Mouse (Mus musculus) forebrain, embryonic 14.5 days (tissue): Measurements from ENCODE around the gene Il1b. TPM values are rescaled to one million over a fixed set of nuclear protein-coding genes. Genes with fewer than 3 reads are reported as not detected.

ENCODE experiments used
- ATAC-seq: fragments of 200-750 bp; cut with Nextera tagmentation; 2 replicates; pipeline ENCODE4 v1.8.0; 2017; ENCODE audit warnings: mild to moderate bottlenecking, moderate library complexity
- DNase-seq: peaks from one replicate; pipeline ENCODE4 v3.0.0-alpha.2; 2015; ENCODE audit warnings: low spot score
- H3K27ac ChIP-seq: fragments of 300-500 bp; sonication (generic); 2 replicates; pipeline ENCODE4 v1.5.1; 2014; ENCODE audit warnings: low read depth, mild to moderate bottlenecking, control low read depth, low read length, moderate library complexity
- H3K27me3 ChIP-seq: fragments of 300-500 bp; sonication (generic); replicated peaks from 2 replicates; pipeline ENCODE4 v1.6.1; 2014; ENCODE audit warnings: low read length, control low read depth, mixed read lengths; ENCODE audit not compliant: control insufficient read depth, insufficient read depth
- H3K36me3 ChIP-seq: fragments of 300-500 bp; sonication (generic); 2 replicates; pipeline ENCODE4 v1.6.1; 2014; ENCODE audit warnings: low read length, control low read depth; ENCODE audit not compliant: control insufficient read depth, insufficient read depth
- H3K4me1 ChIP-seq: fragments of 300-500 bp; sonication (generic); 2 replicates; pipeline ENCODE4 v1.6.1; 2014; ENCODE audit warnings: antibody characterized with exemption, low read length, control low read depth; ENCODE audit not compliant: control insufficient read depth, insufficient read depth
- H3K4me2 ChIP-seq: fragments of 300-500 bp; sonication (generic); 2 replicates; pipeline ENCODE4 v1.6.1; 2014; ENCODE audit warnings: mild to moderate bottlenecking, control low read depth, low read length
- H3K4me3 ChIP-seq: fragments of 300-500 bp; sonication (generic); 2 replicates; pipeline ENCODE4 v1.5.1; 2014; ENCODE audit warnings: low read depth, low read length, control low read depth
- H3K9ac ChIP-seq: fragments of 300-500 bp; sonication (generic); 2 replicates; pipeline ENCODE4 v1.6.1; 2014; ENCODE audit warnings: mild to moderate bottlenecking, low read length, control low read depth, moderate library complexity
- H3K9me3 ChIP-seq: fragments of 300-500 bp; sonication (generic); replicated peaks from 2 replicates; pipeline ENCODE4 v1.6.1; 2016; ENCODE audit warnings: low read length, control low read depth, mixed read lengths; ENCODE audit not compliant: control insufficient read depth
- WGBS: fragments of 180-500 bp; shearing (Covaris S2); extraction: QIAGEN DNeasy Blood & Tissue Kit; methylation state at CpG from one replicate; pipeline ENCODE4 v1.1.7; 2014; 5-methylcytosine and 5-hydroxymethylcytosine counted together
- polyA plus RNA-seq: library from polyadenylated mRNA; unstranded; fragments of >200 nt; fragmentation: Nextera tagmentation; extraction: Ambion mirVana; gene quantifications from 2 replicates; pipeline ENCODE4 v1.2.1, GENCODE M21; 2014

Gene Il1b
- polyA plus RNA-seq, 1 experiment from 2014 or later = not detected

DNA sequence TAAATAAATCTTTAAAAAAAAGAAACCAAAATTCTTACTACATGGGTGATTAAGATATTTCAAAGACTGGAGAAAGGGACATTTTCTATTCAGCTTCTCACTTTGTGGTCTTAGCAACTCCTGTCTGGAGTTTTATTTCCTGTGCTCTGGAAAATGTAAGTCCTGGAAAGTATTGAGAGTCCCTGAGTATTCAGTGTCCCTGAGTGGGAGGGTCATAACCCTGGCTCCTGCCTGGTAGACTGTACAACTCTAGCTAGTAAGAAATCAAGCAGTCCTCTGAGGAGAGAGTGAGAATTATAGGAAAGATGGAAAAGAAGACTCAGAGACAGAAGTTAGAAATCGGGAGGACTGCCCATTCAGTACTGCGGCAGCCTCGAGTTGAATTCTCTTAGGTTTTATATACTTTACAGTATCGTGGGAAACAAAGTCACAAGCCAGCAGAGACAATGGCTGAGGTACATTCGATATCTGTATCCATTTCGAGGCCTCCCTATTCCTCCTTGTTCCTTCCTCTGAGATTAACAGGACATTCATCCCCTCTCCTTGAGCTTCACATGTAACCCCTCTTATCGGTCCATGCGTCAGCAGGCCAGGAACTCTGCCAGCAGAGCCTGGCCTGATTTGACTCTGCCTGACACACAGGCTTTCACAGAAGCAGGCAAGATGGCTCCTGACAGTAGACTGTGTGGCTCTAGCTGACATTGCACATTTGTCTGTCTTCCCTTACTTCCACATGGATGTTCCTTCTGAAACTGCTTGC, 12.8 kb upstream of the Il1b start:
- Histone ChIP-seq H3K27me3 (no peaks in the 10 kb centered on the region), H3K4me2 (no peak overlapping the region), H3K4me3 (no peak overlapping the region), H3K27ac (no peak overlapping the region), H3K4me1 (no peaks in the 10 kb centered on the region), H3K36me3 (no peaks in the 10 kb centered on the region), H3K9ac (no peak overlapping the region), H3K9me3 (no peaks in the 10 kb centered on the region)
- DNase-seq (no peak), ATAC-seq (no peak)
- 89% methylated on average over 8 of the region's 8 CpGs for WGBS

GRCm38 (mm10) chr2:129380746-129381474, 10.0 kb upstream of the Il1b start:
- Histone ChIP-seq H3K27ac (no peak overlapping the region), H3K9me3 (no peaks in the 10 kb centered on the region), H3K9ac (no peak overlapping the region), H3K4me1 (no peaks in the 10 kb centered on the region), H3K27me3 (no peaks in the 10 kb centered on the region), H3K36me3 (no peaks in the 10 kb centered on the region), H3K4me2 (no peak overlapping the region), H3K4me3 (no peak overlapping the region)
- 90% methylated on average over 5 of the region's 5 CpGs for WGBS
- DNase-seq = no peak
- no peak for ATAC-seq

DNA sequence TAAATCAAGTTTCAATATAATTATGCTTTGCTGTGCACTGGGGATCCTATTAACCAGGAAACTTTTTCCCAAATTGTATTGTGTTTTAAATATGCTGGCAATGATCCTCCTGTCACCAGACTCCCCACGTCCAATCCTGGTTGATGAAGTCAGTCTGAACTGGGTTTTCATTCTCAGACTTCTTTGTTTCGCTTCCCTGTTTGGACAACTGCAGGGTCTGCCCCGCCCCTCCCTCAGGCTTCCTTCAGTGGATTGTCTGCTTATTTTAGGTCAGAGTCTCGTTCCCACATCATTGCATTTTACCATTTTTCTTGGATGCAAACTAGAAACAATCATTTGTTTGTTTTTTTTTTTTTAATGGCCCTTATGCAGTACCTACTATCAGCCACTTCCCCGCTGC, 9.3 kb upstream of the Il1b start:
- Histone ChIP-seq H3K9me3 (no peaks in the 10 kb centered on the region), H3K4me1 (no peaks in the 10 kb centered on the region), H3K4me3 (no peak overlapping the region), H3K4me2 (no peak overlapping the region), H3K36me3 (no peaks in the 10 kb centered on the region), H3K9ac (no peak overlapping the region), H3K27ac (no peak overlapping the region), H3K27me3 (no peaks in the 10 kb centered on the region)
- DNase-seq = no peak
- WGBS = 67% methylated on average over 5 of the region's 5 CpGs
- ATAC-seq = no peak

GRCm38 (mm10) chr2:129373307-129373706, 2.4 kb upstream of the Il1b start:
- WGBS = 91% methylated on average over 4 of the region's 4 CpGs
- Histone ChIP-seq H3K27ac (no peak overlapping the region), H3K9ac (no peak overlapping the region), H3K9me3 (no peaks in the 10 kb centered on the region), H3K4me1 (no peaks in the 10 kb centered on the region), H3K4me2 (no peak overlapping the region), H3K4me3 (no peak overlapping the region), H3K27me3 (no peaks in the 10 kb centered on the region), H3K36me3 (no peaks in the 10 kb centered on the region)
- no peak for DNase-seq
- ATAC-seq = no peak

DNA sequence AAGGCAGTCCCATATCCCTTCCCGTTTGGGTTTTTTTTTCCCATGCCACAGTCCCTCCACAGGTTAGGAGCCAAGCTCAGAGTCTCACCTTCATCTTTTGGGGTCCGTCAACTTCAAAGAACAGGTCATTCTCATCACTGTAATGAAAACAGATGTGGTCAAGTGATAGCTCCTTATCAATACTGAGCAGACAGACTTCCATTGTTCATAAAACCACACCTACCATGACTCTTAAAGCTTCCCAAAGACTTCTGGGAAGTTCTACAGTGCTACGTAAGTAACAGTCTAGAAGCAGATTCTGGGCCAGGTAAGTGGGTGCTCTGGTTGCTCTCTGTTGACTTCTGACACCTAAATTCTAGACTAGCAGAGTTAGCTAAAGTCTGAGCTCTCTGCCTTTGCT, 1.3 kb downstream of the Il1b start:
- H3K9me3 ChIP-seq = no peaks in the 10 kb centered on the region
- no peak overlapping the region for H3K9ac ChIP-seq
- no peaks in the 10 kb centered on the region for H3K27me3 ChIP-seq
- DNase-seq = no peak
- no peak overlapping the region for H3K4me2 ChIP-seq
- H3K27ac ChIP-seq = no peak overlapping the region
- H3K4me1 ChIP-seq = no peaks in the 10 kb centered on the region
- no peak overlapping the region for H3K4me3 ChIP-seq
- no peaks in the 10 kb centered on the region for H3K36me3 ChIP-seq
- WGBS = 84% methylated on average over 3 of the region's 3 CpGs
- no peak for ATAC-seq

- H3K36me3 ChIP-seq = no peaks in the 10 kb centered on the region
- no peaks in the 10 kb centered on the region for H3K9me3 ChIP-seq
- no peak overlapping the region for H3K9ac ChIP-seq
- no peak overlapping the region for H3K4me2 ChIP-seq
- ATAC-seq (no peak), DNase-seq (no peak)
- no peaks in the 10 kb centered on the region for H3K4me1 ChIP-seq
- H3K27me3 ChIP-seq = no peaks in the 10 kb centered on the region
- WGBS = 92% methylated on average over 5 of the region's 5 CpGs
- no peak overlapping the region for H3K4me3 ChIP-seq
- H3K27ac ChIP-seq = no peak overlapping the region
Measured at GRCm38 (mm10) chr2:129368795-129369194, 2.1 kb downstream of the Il1b start.

GRCm38 (mm10) chr2:129368106-129368505, 2.8 kb downstream of the Il1b start:
- ATAC-seq (no peak), DNase-seq (no peak)
- Histone ChIP-seq H3K36me3 (no peaks in the 10 kb centered on the region), H3K27ac (no peak overlapping the region), H3K4me2 (no peak overlapping the region), H3K9me3 (no peaks in the 10 kb centered on the region), H3K4me3 (no peak overlapping the region), H3K9ac (no peak overlapping the region), H3K27me3 (no peaks in the 10 kb centered on the region), H3K4me1 (no peaks in the 10 kb centered on the region)
- WGBS = 81% methylated on average over 2 of the region's 2 CpGs

GRCm38 (mm10) chr2:129367246-129367645, 3.7 kb downstream of the Il1b start:
- WGBS = 90% methylated on average over 5 of the region's 5 CpGs

GRCm38 (mm10) chr2:129360975-129361560, 9.9 kb downstream of the Il1b start:
- WGBS = 85% methylated on average over 3 of the region's 3 CpGs
- H3K4me1 ChIP-seq = no peaks in the 10 kb centered on the region
- no peak overlapping the region for H3K27ac ChIP-seq
- H3K36me3 ChIP-seq = no peaks in the 10 kb centered on the region
- no peaks in the 10 kb centered on the region for H3K9me3 ChIP-seq
- ATAC-seq (no peak), DNase-seq (no peak)
- H3K4me2 ChIP-seq = no peak overlapping the region
- H3K4me3 ChIP-seq = no peak overlapping the region
- H3K27me3 ChIP-seq = no peaks in the 10 kb centered on the region
- no peak overlapping the region for H3K9ac ChIP-seq

More at GRCm38 (mm10) chr2:129367246-129367645, 3.7 kb downstream of the Il1b start:
- Histone ChIP-seq H3K27me3 (no peaks in the 10 kb centered on the region), H3K36me3 (no peaks in the 10 kb centered on the region), H3K4me2 (no peak overlapping the region), H3K4me3 (no peak overlapping the region), H3K9ac (no peak overlapping the region), H3K4me1 (no peaks in the 10 kb centered on the region), H3K27ac (no peak overlapping the region), H3K9me3 (no peaks in the 10 kb centered on the region)
- DNase-seq = no peak
- ATAC-seq = no peak
